Mouse (Mus musculus): ENCODE measurements around the gene Ifrd2. TPM values are rescaled to one million over a fixed set of nuclear protein-coding genes. Genes with fewer than 3 reads are reported as not detected.

Gene Ifrd2
- total and polyA plus RNA-seq, 3 experiments: 147 to 292 TPM; not detected in 1

DNA sequence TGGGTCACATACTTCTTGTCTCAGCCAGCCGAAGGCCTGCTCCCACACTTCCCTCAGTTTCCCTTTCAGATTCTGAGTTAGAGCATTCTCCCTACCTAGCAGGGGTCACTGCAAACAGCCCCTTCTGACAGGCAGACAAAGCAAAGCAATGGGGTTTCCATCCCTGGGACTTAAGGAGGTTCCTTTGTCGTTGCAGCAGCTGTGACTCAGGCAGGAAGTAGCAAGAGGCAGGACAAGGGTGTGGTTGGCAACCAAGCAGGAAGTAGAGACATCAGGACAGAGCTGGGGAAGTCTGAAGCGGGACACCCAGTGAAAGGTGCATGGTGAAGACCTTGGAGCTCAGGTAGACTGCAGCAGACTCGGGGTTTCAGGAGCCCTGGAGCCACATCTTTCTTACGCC is 37.1 kb downstream of the Ifrd2 start (continued):
- TF ChIP-seq TBP (IDR thresholded peaks at IDR 0.05; ENCODE audit: low read depth, low read length): no peak
- no peak for TF ChIP-seq MXI1 (IDR thresholded peaks at IDR 0.05; ENCODE audit: low read depth, low read length)

GRCm38 (mm10) chr9:107624951-107625350 is 37.5 kb downstream of the Ifrd2 start:
- H3K27me3 ChIP-seq (ENCODE audit: control insufficient read depth in 1 of 2, insufficient read depth in 2 of 2, low read length in 2 of 2): no peaks in the 10 kb centered on the region
- no peak for TF ChIP-seq UBTF (IDR thresholded peaks at IDR 0.05; ENCODE audit: borderline replicate concordance, insufficient read depth, low read depth, low read length)
- no peak for TF ChIP-seq MYC (IDR thresholded peaks at IDR 0.05; ENCODE audit: low read depth, low read length)
- TF ChIP-seq GATA1 (IDR thresholded peaks at IDR 0.05; ENCODE audit: low read depth, low read length): no peak
- TF ChIP-seq HCFC1 (IDR thresholded peaks at IDR 0.05; ENCODE audit: low read depth, low read length): no peak
- TF ChIP-seq RCOR1 (IDR thresholded peaks at IDR 0.05; ENCODE audit: low read depth, low read length): no peak
- TF ChIP-seq NRF1 (IDR thresholded peaks at IDR 0.05; ENCODE audit: insufficient read depth, low read depth, low read length, poor library complexity, severe bottlenecking): no peak
- no peak for TF ChIP-seq CHD1 (IDR thresholded peaks at IDR 0.05; ENCODE audit: low read depth, low read length)
- H3K79me2 ChIP-seq (ENCODE audit: control insufficient read depth, insufficient read depth, low read length, poor library complexity): peaks cover 34% of the 10 kb centered on the region
- H3K4me3 ChIP-seq (ENCODE audit: control insufficient read depth in 1 of 2, insufficient read depth in 1 of 2, low read depth in 2 of 2, low read length in 2 of 2): no peak overlapping the region
- peak overlapping the region; percentile 5; the same call in 1 of the 2 replicates for H3K9ac ChIP-seq (ENCODE audit: control insufficient read depth, low read depth, low read length, poor library complexity, severe bottlenecking)
- peaks cover 13 to 26% of the 10 kb centered on the region in 2 experiments for H3K4me1 ChIP-seq (ENCODE audit: control insufficient read depth in 1 of 2, insufficient read depth in 2 of 2, low read length in 2 of 2)
- H3K27ac ChIP-seq (ENCODE audit: control insufficient read depth, low read depth, low read length): peak overlapping the region; percentile 25
- DNase-seq (ENCODE audit: low read depth, low spot score): no peak
- H3K9me3 ChIP-seq (replicated peaks; ENCODE audit: insufficient read depth, low read length): no peaks in the 10 kb centered on the region
- peaks cover 1 to 18% of the 10 kb centered on the region in 2 experiments; a peak in 3 of 4 replicates for H3K36me3 ChIP-seq (ENCODE audit: control insufficient read depth in 1 of 2, insufficient read depth in 2 of 2, low read length in 2 of 2)

- H3K27ac ChIP-seq (ENCODE audit: control insufficient read depth, low read depth, low read length): no peak overlapping the region
- H3K9ac ChIP-seq (ENCODE audit: control insufficient read depth, low read depth, low read length, poor library complexity, severe bottlenecking): no peak overlapping the region
- peaks cover 13 to 28% of the 10 kb centered on the region in 2 experiments for H3K4me1 ChIP-seq (ENCODE audit: control insufficient read depth in 1 of 2, insufficient read depth in 2 of 2, low read length in 2 of 2)
- TF ChIP-seq CTCF (IDR thresholded peaks at IDR 0.05 in 2 of 3, conservative IDR thresholded peaks at IDR 0.05 in 1 of 3; ENCODE audit: control insufficient read depth in 1 of 3, insufficient read depth in 1 of 3, low read depth in 2 of 3, low read length in 3 of 3, poor library complexity in 1 of 3, severe bottlenecking in 1 of 3): peak; percentile 11 to 38 (median 36); a peak in 4 of 6 replicates
- TF ChIP-seq RAD21 (IDR thresholded peaks at IDR 0.05; ENCODE audit: low read depth, low read length): no peak
- H3K36me3 ChIP-seq (ENCODE audit: control insufficient read depth in 1 of 2, insufficient read depth in 2 of 2, low read length in 2 of 2): peaks cover 1 to 18% of the 10 kb centered on the region in 2 experiments; a peak in 3 of 4 replicates
- peaks cover 34% of the 10 kb centered on the region for H3K79me2 ChIP-seq (ENCODE audit: control insufficient read depth, insufficient read depth, low read length, poor library complexity)
- no peaks in the 10 kb centered on the region for H3K9me3 ChIP-seq (replicated peaks; ENCODE audit: insufficient read depth, low read length)
- peak; percentile 42 for DNase-seq (ENCODE audit: low read depth, low spot score)
- no peaks in the 10 kb centered on the region for H3K27me3 ChIP-seq (ENCODE audit: control insufficient read depth in 1 of 2, insufficient read depth in 2 of 2, low read length in 2 of 2)
- no peak overlapping the region for H3K4me3 ChIP-seq (ENCODE audit: control insufficient read depth in 1 of 2, insufficient read depth in 1 of 2, low read depth in 2 of 2, low read length in 2 of 2)
Measured at GRCm38 (mm10) chr9:107625351-107626128, 38.1 kb downstream of the Ifrd2 start.

Measured in MEL (cell line).